Comparison of ENCODE assay signal across 27 mouse cellular contexts in genomic region chr17:21018410-21019080, GRCm38 (mm10). TPM values are rescaled to one million over a fixed set of nuclear protein-coding genes. Genes with fewer than 3 reads are reported as not detected.
A peak's percentile ranks its signal among the peaks of the same experiment; 100 is the strongest.
DNase-seq lines count a peak whose midpoint lies in the region; ATAC-seq and TF ChIP-seq lines count a peak whose summit lies in the region.
"Had no signal": no experiment of that assay in that cellular context is flagged by ENCODE, and none has a peak within 500 bp of the region (broad histone marks: within the 10 kb centered on the region; RNA-seq: fewer than 3 reads in every experiment).

No protein-coding gene starts in this region.

- TF ChIP-seq POLR2A in MEL (IDR thresholded peaks at IDR 0.05; ENCODE audit: control insufficient read depth in 1 of 2, insufficient read depth in 1 of 2, low read depth in 1 of 2, low read length in 2 of 2, poor library complexity in 1 of 2): no peak

- H3K27ac ChIP-seq in MEL (ENCODE audit: control insufficient read depth, low read depth, low read length): peak overlapping the region; percentile 47
- H3K27ac ChIP-seq in liver, embryonic 14.5 days: peak overlapping the region; percentile 4
- H3K27ac ChIP-seq: embryonic facial prominence, embryonic 13.5 days; forebrain, embryonic 13.5 days; gastrocnemius, adult 2 months; hindbrain, embryonic 10.5 days; hindbrain, embryonic 14.5 days had no signal

- peak; percentile 72 to 84 for TF ChIP-seq EP300 in MEL (IDR thresholded peaks at IDR 0.05; ENCODE audit: low read depth in 1 of 2, low read length in 2 of 2)
- peak; percentile 48; the same call in 1 of the 2 replicates for TF ChIP-seq EP300 in liver, embryonic 14.5 days (IDR thresholded peaks at IDR 0.05; ENCODE audit: low read depth)

- H3K9ac ChIP-seq in MEL (ENCODE audit: control insufficient read depth, low read depth, low read length, poor library complexity, severe bottlenecking): no peak overlapping the region
- no peak overlapping the region for H3K9ac ChIP-seq in liver, embryonic 14.5 days (replicated peaks)
- H3K9ac ChIP-seq: embryonic facial prominence, embryonic 13.5 days; forebrain, embryonic 13.5 days; forebrain, postnatal 0 days; heart, embryonic 12.5 days; hindbrain, embryonic 14.5 days had no signal

- H3K4me2 ChIP-seq in liver, embryonic 14.5 days (ENCODE audit: low read depth): peak overlapping the region; percentile 28
- H3K4me2 ChIP-seq: embryonic facial prominence, embryonic 13.5 days; forebrain, embryonic 13.5 days; heart, embryonic 12.5 days; hindbrain, embryonic 14.5 days had no signal

- H3K4me1 ChIP-seq in MEL (ENCODE audit: control insufficient read depth in 1 of 2, insufficient read depth in 2 of 2, low read length in 2 of 2): peaks cover 7 to 14% of the 10 kb centered on the region in 2 experiments
- peaks cover 10 to 16% of the 10 kb centered on the region in 2 experiments for H3K4me1 ChIP-seq in liver, embryonic 14.5 days (replicated peaks; ENCODE audit: control insufficient read depth in 2 of 2, insufficient read depth in 2 of 2, low read length in 1 of 2)
- H3K4me1 ChIP-seq: embryonic facial prominence, embryonic 13.5 days; forebrain, embryonic 13.5 days; heart, embryonic 12.5 days; hindbrain, embryonic 10.5 days had no signal

- peaks cover 30 to 50% of the 10 kb centered on the region in 2 experiments for H3K36me3 ChIP-seq in MEL (ENCODE audit: control insufficient read depth in 1 of 2, insufficient read depth in 2 of 2, low read length in 2 of 2)
- H3K36me3 ChIP-seq in liver, embryonic 14.5 days (replicated peaks; ENCODE audit: control insufficient read depth, insufficient read depth, low read depth): peaks cover 22% of the 10 kb centered on the region

- TF ChIP-seq CTCF in MEL (IDR thresholded peaks at IDR 0.05 in 2 of 3, conservative IDR thresholded peaks at IDR 0.05 in 1 of 3; ENCODE audit: control insufficient read depth in 1 of 3, insufficient read depth in 1 of 3, low read depth in 2 of 3, low read length in 3 of 3, poor library complexity in 1 of 3, severe bottlenecking in 1 of 3): no peak
- TF ChIP-seq CTCF in liver, embryonic 14.5 days (IDR thresholded peaks at IDR 0.05; ENCODE audit: low read depth): no peak

- no peaks in the 10 kb centered on the region for H3K27me3 ChIP-seq in MEL (ENCODE audit: control insufficient read depth in 1 of 2, insufficient read depth in 2 of 2, low read length in 2 of 2)
- no peaks in the 10 kb centered on the region for H3K27me3 ChIP-seq in liver, embryonic 14.5 days (ENCODE audit: control insufficient read depth, insufficient read depth, low read length)
- H3K27me3 ChIP-seq: embryonic facial prominence, embryonic 13.5 days; forebrain, embryonic 13.5 days; heart, embryonic 12.5 days had no signal

- peaks cover 2% of the 10 kb centered on the region; the same call in 1 of the 2 replicates for H3K79me2 ChIP-seq in MEL (ENCODE audit: control insufficient read depth, insufficient read depth, low read length, poor library complexity)

- 17% methylated on average over 1 of the region's 1 CpGs for WGBS in liver, embryonic 14.5 days (ENCODE audit: insufficient replicate concordance)

- H3K9me3 ChIP-seq in MEL (replicated peaks; ENCODE audit: insufficient read depth, low read length): no peaks in the 10 kb centered on the region
- H3K9me3 ChIP-seq in liver, embryonic 14.5 days (ENCODE audit: control insufficient read depth, low read length): no peaks in the 10 kb centered on the region
- H3K9me3 ChIP-seq: embryonic facial prominence, embryonic 13.5 days; forebrain, embryonic 13.5 days; heart, embryonic 12.5 days; hindbrain, embryonic 10.5 days had no signal

- peak overlapping the region in 1 of 2 experiments; percentile 19; a peak in 1 of 4 replicates for H3K4me3 ChIP-seq in MEL (ENCODE audit: control insufficient read depth in 1 of 2, insufficient read depth in 1 of 2, low read depth in 2 of 2, low read length in 2 of 2)
- H3K4me3 ChIP-seq in liver, embryonic 14.5 days (ENCODE audit: insufficient read depth in 1 of 2, low read depth in 2 of 2, low read length in 2 of 2): no peak overlapping the region
- H3K4me3 ChIP-seq: embryonic facial prominence, embryonic 13.5 days; forebrain, embryonic 13.5 days; gastrocnemius, adult 2 months; heart, embryonic 12.5 days; hindbrain, embryonic 10.5 days had no signal

- 0 out of 2 replicates have a peak, but pooled peaks have one; percentile 39 for ATAC-seq in common myeloid progenitor, adult 5-6 weeks (replicated peaks; ENCODE audit: low read depth, poor library complexity, severe bottlenecking)
- peak; percentile 80 for ATAC-seq in liver, embryonic 14.5 days (ENCODE audit: insufficient read depth)
- peak; percentile 76 for ATAC-seq in megakaryocyte progenitor cell, adult 5-6 weeks (replicated peaks; ENCODE audit: poor library complexity)
- no peak for ATAC-seq in monocyte, adult 5-6 weeks (replicated peaks; ENCODE audit: insufficient number of reproducible peaks, low FRiP score, low TSS enrichment, poor library complexity, severe bottlenecking)
- no peak for ATAC-seq in erythroid progenitor cell, adult 5-6 weeks (replicated peaks; ENCODE audit: low FRiP score, poor library complexity, severe bottlenecking)
- ATAC-seq: CD4-positive, CD25-positive, alpha-beta regulatory T cell, adult 4 months; forebrain, embryonic 13.5 days; forebrain, postnatal 0 days had no signal

- no peak for TF ChIP-seq RAD21 in MEL (IDR thresholded peaks at IDR 0.05; ENCODE audit: low read depth, low read length)

- peak; percentile 20 for DNase-seq in MEL (ENCODE audit: low read depth, low spot score)
- DNase-seq in liver, embryonic 14.5 days (ENCODE audit: low read depth in 3 of 3, low spot score in 3 of 3): peak in 2 of 3 experiments; percentile 11 to 17
- DNase-seq in B cell, adult 2 months: no peak
- DNase-seq in ovary, postnatal 36 days (ENCODE audit: low spot score): no peak
- DNase-seq: adrenal gland, adult 2 months; cerebellum, adult 11-12 months; cerebellum, adult 9-10 months; cerebellum, postnatal 25 days; forebrain, postnatal 0 days; gastrocnemius, adult 2 months; gastrocnemius, postnatal 25 days had no signal

TF ChIP-seq in MEL, 35 proteins besides CTCF, POLR2A, EP300 and RAD21:
- TF ChIP-seq GATA1 (IDR thresholded peaks at IDR 0.05; ENCODE audit: low read depth, low read length) (peak; percentile 89), MXI1 (IDR thresholded peaks at IDR 0.05; ENCODE audit: low read depth, low read length) (peak; percentile 16; the same call in 1 of the 2 replicates), ETS1 (IDR thresholded peaks at IDR 0.05; ENCODE audit: low read depth, low read length) (peak; percentile 71), NELFE (IDR thresholded peaks at IDR 0.05; ENCODE audit: low read depth, low read length) (no peak), RCOR1 (IDR thresholded peaks at IDR 0.05; ENCODE audit: low read depth, low read length) (peak; percentile 73), ZNF384 (IDR thresholded peaks at IDR 0.05; ENCODE audit: low read depth, low read length) (peak; percentile 82), ZKSCAN1 (IDR thresholded peaks at IDR 0.05; ENCODE audit: low read depth, low read length) (no peak), ELF1 (IDR thresholded peaks at IDR 0.05; ENCODE audit: low read depth, low read length) (no peak), BHLHE40 (IDR thresholded peaks at IDR 0.05; ENCODE audit: borderline replicate concordance, low read depth, low read length) (peak; percentile 60; the same call in 1 of the 2 replicates), TCF12 (IDR thresholded peaks at IDR 0.05; ENCODE audit: low read depth, low read length) (peak; percentile 72), TAL1 (IDR thresholded peaks at IDR 0.05; ENCODE audit: low read length) (no peak), HCFC1 (IDR thresholded peaks at IDR 0.05; ENCODE audit: low read depth, low read length) (no peak), MYB (IDR thresholded peaks at IDR 0.05; ENCODE audit: low read depth, low read length) (no peak), ZMIZ1 (IDR thresholded peaks at IDR 0.05; ENCODE audit: low read depth, low read length) (no peak), CHD2 (IDR thresholded peaks at IDR 0.05; ENCODE audit: low read length) (no peak), SIN3A (IDR thresholded peaks at IDR 0.05; ENCODE audit: low read length) (peak; percentile 56), SMC3 (IDR thresholded peaks at IDR 0.05; ENCODE audit: low read depth, low read length) (no peak)

RNA-seq across cellular contexts. Expression of gene Zfp160, which starts 9.8 kb away (rescaled TPM):
- 9.1 and 11.6 TPM in 2 replicates for total RNA-seq in MEL (2012; rRNA removed)
- polyA plus RNA-seq in MEL (2012; ENCODE audit: insufficient read depth in 1 of 2, insufficient read length in 2 of 2, low read depth in 1 of 2, low replicate concordance in 2 of 2, missing spikeins in 1 of 2): 1 to 10 TPM in 1 of 2 experiments, not detected in 1; 7.7 TPM
- 26.6 and 31.7 TPM in 2 replicates for total RNA-seq in common myeloid progenitor, adult 5-6 weeks (2017)
- polyA plus RNA-seq in liver, embryonic 14.5 days (2012; rRNA removed): 2.4 and 4.5 TPM in 2 replicates
- 4.4 and 4.5 TPM in 2 replicates for polyA plus RNA-seq in liver, embryonic 14.5 days (2014; fragmentation: Nextera tagmentation; extraction: Ambion mirVana)
- total RNA-seq in megakaryocyte progenitor cell, adult 5-6 weeks (2015): 15.7 and 23.4 TPM in 2 replicates
- total RNA-seq in megakaryocyte progenitor cell, adult 5-6 weeks (2017): 18.3 and 25.3 TPM in 2 replicates
- 14.8 to 28.5 TPM (median 21.0 TPM) in 3 replicates for total RNA-seq in monocyte, adult 5-6 weeks (2017)
- 8.6 and 15.9 TPM in 2 replicates for total RNA-seq in erythroid progenitor cell, adult 5-6 weeks (2015; ENCODE audit: low replicate concordance)
- 11.4 and 12.3 TPM in 2 replicates for total RNA-seq in erythroid progenitor cell, adult 5-6 weeks (2017; ENCODE audit: low replicate concordance)

RNA-seq across cellular contexts. Expression of gene Vmn1r233, which starts 22.3 kb away (rescaled TPM):
- not detected in 2 replicates for total RNA-seq in MEL (2012; rRNA removed)
- polyA plus RNA-seq in MEL (2012; ENCODE audit: insufficient read depth in 1 of 2, insufficient read length in 2 of 2, low read depth in 1 of 2, low replicate concordance in 2 of 2, missing spikeins in 1 of 2): not detected
- total RNA-seq in common myeloid progenitor, adult 5-6 weeks (2017): not detected in 2 replicates
- polyA plus RNA-seq in liver, embryonic 14.5 days (2012; rRNA removed): not detected in 2 replicates
- polyA plus RNA-seq in liver, embryonic 14.5 days (2014; fragmentation: Nextera tagmentation; extraction: Ambion mirVana): not detected in 2 replicates
- not detected in 2 replicates for total RNA-seq in megakaryocyte progenitor cell, adult 5-6 weeks (2015)
- total RNA-seq in megakaryocyte progenitor cell, adult 5-6 weeks (2017): not detected in 2 replicates
- not detected in 3 replicates for total RNA-seq in monocyte, adult 5-6 weeks (2017)
- not detected in 2 replicates for total RNA-seq in erythroid progenitor cell, adult 5-6 weeks (2015; ENCODE audit: low replicate concordance)
- not detected in 2 replicates for total RNA-seq in erythroid progenitor cell, adult 5-6 weeks (2017; ENCODE audit: low replicate concordance)
- total RNA-seq: adrenal gland, adult 2 months; adrenal gland, postnatal 4 days; forebrain, postnatal 0 days; gastrocnemius, adult 2 months; gastrocnemius, postnatal 25 days; granulocyte monocyte progenitor cell, adult 5-6 weeks; heart, adult 8-10 months; heart, postnatal 25 days had no signal
- polyA plus RNA-seq: adrenal gland, adult 2 months; brain, embryonic 14.5 days; embryonic facial prominence, embryonic 13.5 days; forebrain, embryonic 13.5 days; forebrain, postnatal 0 days; heart, embryonic 12.5 days; heart, embryonic 16.5 days; hindbrain, embryonic 10.5 days; hindbrain, embryonic 14.5 days had no signal

Comparison
In these comparisons a context has a peak if more than half of its experiments do, and no peak if none do; other contexts are left out.
1. DNase-seq: peak in MEL (single experiment) and liver, embryonic 14.5 days (2 of 3); none in B cell, adult 2 months (0 of 2) and ovary, postnatal 36 days (single experiment).
2. ATAC-seq: peak in common myeloid progenitor, adult 5-6 weeks (single experiment), liver, embryonic 14.5 days (single experiment) and megakaryocyte progenitor cell, adult 5-6 weeks (single experiment); none in monocyte, adult 5-6 weeks (single experiment) and erythroid progenitor cell, adult 5-6 weeks (single experiment).